Mouse (Mus musculus): ENCODE data around the gene Triobp. TPM values are rescaled to one million over a fixed set of nuclear protein-coding genes. Genes with fewer than 3 reads are reported as not detected.

Triobp gene
- total and polyA plus RNA-seq, 3 experiments, result 22.0 to 30.9 (median 24.4) TPM

- no peak overlapping the region for H3K9ac ChIP-seq (ENCODE audit: low read depth, low read length)
- intact Hi-C loops (cut with DNase I), result no loop called here
These were observed 9.5 kb downstream of the Triobp start for GRCm38 (mm10) chr15:78957021-78957420.

GRCm38 (mm10) chr15:78959537-78959936 lies 12.0 kb downstream of the Triobp start:
- H3K27me3 ChIP-seq (ENCODE audit: control insufficient read depth, insufficient read depth, low read length), result no peaks in the 10 kb centered on the region
- WGBS, result 93% methylated on average over 11 of the region's 11 CpGs
- no peak overlapping the region for H3K27ac ChIP-seq
- H3K4me3 ChIP-seq, result no peak overlapping the region
- intact Hi-C loops (cut with DNase I), result no loop called here
- no peaks in the 10 kb centered on the region for H3K36me3 ChIP-seq (ENCODE audit: control insufficient read depth, insufficient read depth, low read length)
- H3K9ac ChIP-seq (ENCODE audit: low read depth, low read length), result no peak overlapping the region
- H3K79me2 ChIP-seq (replicated peaks; ENCODE audit: control insufficient read depth, insufficient read depth, low read length), result no peaks in the 10 kb centered on the region
- TF ChIP-seq CTCF (IDR thresholded peaks at IDR 0.05) (no peak), EP300 (IDR thresholded peaks at IDR 0.05; ENCODE audit: insufficient read depth, low read depth, low read length) (no peak), POLR2A (IDR thresholded peaks at IDR 0.05; ENCODE audit: insufficient read depth, low read depth, low read length) (no peak)
- no peak for DNase-seq
- peaks cover 3% of the 10 kb centered on the region for H3K4me1 ChIP-seq (ENCODE audit: control insufficient read depth, insufficient read depth, low read length)

More at GRCm38 (mm10) chr15:78957021-78957420, 9.5 kb downstream of the Triobp start:
- DNase-seq, result no peak
- Histone ChIP-seq H3K4me1 (ENCODE audit: control insufficient read depth, insufficient read depth, low read length) (no peaks in the 10 kb centered on the region), H3K27ac (no peak overlapping the region), H3K79me2 (replicated peaks; ENCODE audit: control insufficient read depth, insufficient read depth, low read length) (no peaks in the 10 kb centered on the region), H3K36me3 (ENCODE audit: control insufficient read depth, insufficient read depth, low read length) (no peaks in the 10 kb centered on the region), H3K27me3 (ENCODE audit: control insufficient read depth, insufficient read depth, low read length) (no peaks in the 10 kb centered on the region), H3K4me3 (no peak overlapping the region)
- WGBS, result 74% methylated on average over 15 of the region's 15 CpGs
- no peak for TF ChIP-seq EP300 (IDR thresholded peaks at IDR 0.05; ENCODE audit: insufficient read depth, low read depth, low read length)
- TF ChIP-seq CTCF (IDR thresholded peaks at IDR 0.05), result no peak
- TF ChIP-seq POLR2A (IDR thresholded peaks at IDR 0.05; ENCODE audit: insufficient read depth, low read depth, low read length), result no peak

GRCm38 (mm10) chr15:78960088-78960487 lies 12.6 kb downstream of the Triobp start:
- H3K36me3 ChIP-seq (ENCODE audit: control insufficient read depth, insufficient read depth, low read length), result no peaks in the 10 kb centered on the region
- no peak overlapping the region for H3K4me3 ChIP-seq
- no peak overlapping the region for H3K9ac ChIP-seq (ENCODE audit: low read depth, low read length)
- H3K27ac ChIP-seq, result no peak overlapping the region
- no peaks in the 10 kb centered on the region for H3K27me3 ChIP-seq (ENCODE audit: control insufficient read depth, insufficient read depth, low read length)
- TF ChIP-seq POLR2A (IDR thresholded peaks at IDR 0.05; ENCODE audit: insufficient read depth, low read depth, low read length) (no peak), CTCF (IDR thresholded peaks at IDR 0.05) (no peak), EP300 (IDR thresholded peaks at IDR 0.05; ENCODE audit: insufficient read depth, low read depth, low read length) (no peak)
- H3K4me1 ChIP-seq (ENCODE audit: control insufficient read depth, insufficient read depth, low read length), result peaks cover 3% of the 10 kb centered on the region
- no peaks in the 10 kb centered on the region for H3K79me2 ChIP-seq (replicated peaks; ENCODE audit: control insufficient read depth, insufficient read depth, low read length)
- 61% methylated on average over 4 of the region's 4 CpGs for WGBS
- intact Hi-C loops (cut with DNase I), result no loop called here
- peak; percentile 70 to 80 for DNase-seq

GRCm38 (mm10) chr15:78962885-78963284 lies 15.4 kb downstream of the Triobp start:
- no peaks in the 10 kb centered on the region; the same call in 1 of the 2 replicates for H3K27me3 ChIP-seq (ENCODE audit: control insufficient read depth, insufficient read depth, low read length)
- intact Hi-C loops (cut with DNase I), result loop anchor here (2.0 kb wide), 1 partner anchor 48 kb away; no protein-coding TSS in a partner anchor
- DNase-seq, result peak; percentile 70 to 77
- H3K4me1 ChIP-seq (ENCODE audit: control insufficient read depth, insufficient read depth, low read length), result peaks cover 3% of the 10 kb centered on the region
- 30% methylated on average over 2 of the region's 2 CpGs for WGBS
- TF ChIP-seq POLR2A (IDR thresholded peaks at IDR 0.05; ENCODE audit: insufficient read depth, low read depth, low read length) (no peak), EP300 (IDR thresholded peaks at IDR 0.05; ENCODE audit: insufficient read depth, low read depth, low read length) (0 out of 2 replicates have a peak, but pooled peaks have one; percentile 51), CTCF (IDR thresholded peaks at IDR 0.05) (peak; percentile 85)
- no peaks in the 10 kb centered on the region for H3K79me2 ChIP-seq (replicated peaks; ENCODE audit: control insufficient read depth, insufficient read depth, low read length)
- H3K36me3 ChIP-seq (ENCODE audit: control insufficient read depth, insufficient read depth, low read length), result no peaks in the 10 kb centered on the region
- H3K4me3 ChIP-seq, result no peak overlapping the region
- H3K27ac ChIP-seq, result no peak overlapping the region
- no peak overlapping the region for H3K9ac ChIP-seq (ENCODE audit: low read depth, low read length)

- Histone ChIP-seq H3K27ac (no peak overlapping the region), H3K79me2 (replicated peaks; ENCODE audit: control insufficient read depth, insufficient read depth, low read length) (no peaks in the 10 kb centered on the region), H3K4me1 (ENCODE audit: control insufficient read depth, insufficient read depth, low read length) (no peaks in the 10 kb centered on the region), H3K36me3 (ENCODE audit: control insufficient read depth, insufficient read depth, low read length) (no peaks in the 10 kb centered on the region), H3K9ac (ENCODE audit: low read depth, low read length) (no peak overlapping the region), H3K4me3 (no peak overlapping the region), H3K27me3 (ENCODE audit: control insufficient read depth, insufficient read depth, low read length) (no peaks in the 10 kb centered on the region; the same call in 1 of the 2 replicates)
- 46% methylated on average over 6 of the region's 6 CpGs for WGBS
- no peak for DNase-seq
- no peak for TF ChIP-seq EP300 (IDR thresholded peaks at IDR 0.05; ENCODE audit: insufficient read depth, low read depth, low read length)
- intact Hi-C loops (cut with DNase I), result no loop called here
These were observed 24.1 kb downstream of the Triobp start for GRCm38 (mm10) chr15:78971626-78972025.

- Histone ChIP-seq H3K36me3 (ENCODE audit: control insufficient read depth, insufficient read depth, low read length) (no peaks in the 10 kb centered on the region), H3K79me2 (replicated peaks; ENCODE audit: control insufficient read depth, insufficient read depth, low read length) (no peaks in the 10 kb centered on the region), H3K4me3 (no peak overlapping the region), H3K27ac (no peak overlapping the region), H3K27me3 (ENCODE audit: control insufficient read depth, insufficient read depth, low read length) (no peaks in the 10 kb centered on the region), H3K9ac (ENCODE audit: low read depth, low read length) (no peak overlapping the region), H3K4me1 (ENCODE audit: control insufficient read depth, insufficient read depth, low read length) (peaks cover 2% of the 10 kb centered on the region; the same call in 1 of the 2 replicates)
- TF ChIP-seq EP300 (IDR thresholded peaks at IDR 0.05; ENCODE audit: insufficient read depth, low read depth, low read length) (no peak), CTCF (IDR thresholded peaks at IDR 0.05) (peak; percentile 25)
- 78% methylated on average over 7 of the region's 7 CpGs for WGBS
- intact Hi-C loops (cut with DNase I), result no loop called here
- no peak for DNase-seq
These were observed 26.4 kb downstream of the Triobp start for GRCm38 (mm10) chr15:78973950-78974349.
